In genomic region chr1:190797483-190798058, GRCm38 (mm10) we compare ENCODE assay signal across 13 mouse cellular contexts.
DNase-seq lines count a peak whose midpoint lies in the region; ATAC-seq and TF ChIP-seq lines count a peak whose summit lies in the region.
"Had no signal": no experiment of that assay in that cellular context is flagged by ENCODE, and none has a peak within 500 bp of the region (broad histone marks: within the 10 kb centered on the region; RNA-seq: fewer than 3 reads in every experiment).

No protein-coding gene starts in this region.

- H3K4me2 ChIP-seq in forebrain, embryonic 13.5 days: no peak overlapping the region
- no peak overlapping the region for H3K4me2 ChIP-seq in forebrain, embryonic 11.5 days (ENCODE audit: low read depth, low read length, severe bottlenecking)
- H3K4me2 ChIP-seq in liver, embryonic 13.5 days: no peak overlapping the region
- H3K4me2 ChIP-seq: heart, embryonic 12.5 days; limb, embryonic 15.5 days; midbrain, embryonic 15.5 days; neural tube, embryonic 12.5 days had no signal

- no peaks in the 10 kb centered on the region; the same call in 1 of the 2 replicates for H3K27me3 ChIP-seq in forebrain, embryonic 13.5 days
- no peaks in the 10 kb centered on the region for H3K27me3 ChIP-seq in forebrain, embryonic 11.5 days (ENCODE audit: control insufficient read depth, insufficient read depth, low read length)
- no peaks in the 10 kb centered on the region for H3K27me3 ChIP-seq in Patski
- H3K27me3 ChIP-seq in liver, embryonic 13.5 days: no peaks in the 10 kb centered on the region
- H3K27me3 ChIP-seq: CH12.LX; heart, embryonic 12.5 days; limb, embryonic 15.5 days; midbrain, embryonic 15.5 days; neural tube, embryonic 12.5 days had no signal

- CTCF ChIA-PET in Patski (lab: Charles Lee): interaction anchor here (0.8 to 1.9 kb wide), 4 partner anchors 13 to 70 kb away, joined by 3 to 5 read pairs (median 4); no protein-coding TSS in a partner anchor

- DNase-seq in forebrain, embryonic 11.5 days (ENCODE audit: low spot score): no peak
- DNase-seq in kidney, adult 9 months: peak; percentile 22
- no peak for DNase-seq in kidney, postnatal 10 days
- no peak for DNase-seq in Patski (ENCODE audit: low read depth, low spot score)
- DNase-seq in liver, embryonic 13.5 days: no peak
- DNase-seq in heart, adult 11 months: no peak
- no peak for DNase-seq in gastrocnemius, postnatal 25 days

- peaks cover 26% of the 10 kb centered on the region for H3K4me1 ChIP-seq in forebrain, embryonic 13.5 days
- H3K4me1 ChIP-seq in forebrain, embryonic 11.5 days (replicated peaks; ENCODE audit: control insufficient read depth, insufficient read depth, low read length): peaks cover 3% of the 10 kb centered on the region; the same call in 1 of the 2 replicates
- H3K4me1 ChIP-seq in liver, embryonic 13.5 days (replicated peaks): no peaks in the 10 kb centered on the region
- H3K4me1 ChIP-seq: limb, embryonic 15.5 days had no signal

- TF ChIP-seq CTCF in Patski (IDR thresholded peaks at IDR 0.05): no peak

- no peak overlapping the region for H3K4me3 ChIP-seq in forebrain, embryonic 13.5 days
- no peak overlapping the region for H3K4me3 ChIP-seq in forebrain, embryonic 11.5 days (ENCODE audit: low read depth, low read length)
- no peak overlapping the region for H3K4me3 ChIP-seq in liver, embryonic 13.5 days (replicated peaks)
- H3K4me3 ChIP-seq: heart, embryonic 12.5 days; limb, embryonic 15.5 days; midbrain, embryonic 15.5 days; neural tube, embryonic 12.5 days had no signal

- WGBS in forebrain, embryonic 13.5 days: 80% methylated on average over 11 of the region's 11 CpGs
- 82% methylated on average over 11 of the region's 11 CpGs for WGBS in forebrain, embryonic 11.5 days
- 71% methylated on average over 11 of the region's 11 CpGs for WGBS in liver, embryonic 13.5 days (ENCODE audit: insufficient replicate concordance)

- POLR2A ChIA-PET in Patski (lab: Charles Lee): no interaction called here

- in situ Hi-C loops in Patski (cut with MboI; ENCODE audit: low pct_unique_long_range_greater_than_20kb): loop anchor here (10.0 kb wide), 1 partner anchor 753 kb away; no protein-coding TSS in a partner anchor

- no peak overlapping the region for H3K27ac ChIP-seq in forebrain, embryonic 13.5 days
- no peak overlapping the region for H3K27ac ChIP-seq in forebrain, embryonic 11.5 days (ENCODE audit: low read depth, low read length)
- peak overlapping the region; percentile 76 for H3K27ac ChIP-seq in liver, embryonic 13.5 days
- H3K27ac ChIP-seq: limb, embryonic 15.5 days; midbrain, embryonic 15.5 days; neural tube, embryonic 12.5 days had no signal

- ATAC-seq in forebrain, embryonic 13.5 days: 0 out of 2 replicates have a peak, but pooled peaks have one; percentile 8
- no peak for ATAC-seq in forebrain, embryonic 11.5 days (replicated peaks; ENCODE audit: low FRiP score)
- peak; percentile 52 for ATAC-seq in Patski
- ATAC-seq in liver, embryonic 13.5 days (ENCODE audit: low read depth): peak; percentile 18; the same call in 1 of the 2 replicates

- H3K36me3 ChIP-seq in forebrain, embryonic 13.5 days (ENCODE audit: poor library complexity, severe bottlenecking): peaks cover 19% of the 10 kb centered on the region
- H3K36me3 ChIP-seq in forebrain, embryonic 11.5 days (ENCODE audit: control insufficient read depth, insufficient read depth, low read length): no peaks in the 10 kb centered on the region
- H3K36me3 ChIP-seq in liver, embryonic 13.5 days: peaks cover 24% of the 10 kb centered on the region

- no peaks in the 10 kb centered on the region for H3K9me3 ChIP-seq in forebrain, embryonic 13.5 days (replicated peaks)
- H3K9me3 ChIP-seq in forebrain, embryonic 11.5 days (ENCODE audit: control insufficient read depth, low read length): no peaks in the 10 kb centered on the region
- H3K9me3 ChIP-seq in liver, embryonic 13.5 days (replicated peaks): no peaks in the 10 kb centered on the region
- H3K9me3 ChIP-seq: heart, embryonic 12.5 days; limb, embryonic 15.5 days; midbrain, embryonic 15.5 days; neural tube, embryonic 12.5 days had no signal

- H3K9ac ChIP-seq in forebrain, embryonic 13.5 days: no peak overlapping the region
- H3K9ac ChIP-seq in forebrain, embryonic 11.5 days (ENCODE audit: low read length): no peak overlapping the region
- no peak overlapping the region for H3K9ac ChIP-seq in liver, embryonic 13.5 days
- H3K9ac ChIP-seq: limb, embryonic 15.5 days; midbrain, embryonic 15.5 days; neural tube, embryonic 12.5 days had no signal
